ENCODE assay signal across 24 mouse cellular contexts in genomic region chr3:50901321-50901720, GRCm38 (mm10).
"Had no signal": no experiment of that assay in that cellular context is flagged by ENCODE, and none has a peak within 500 bp of the region (broad histone marks: within the 10 kb centered on the region; RNA-seq: fewer than 3 reads in every experiment).

No protein-coding gene starts in this region.

- H3K9me3 ChIP-seq: limb, embryonic 10.5 days; limb, embryonic 13.5 days; liver, embryonic 12.5 days; liver, embryonic 15.5 days; lung, embryonic 15.5 days; megakaryocyte, embryonic 14.5 days; midbrain, embryonic 10.5 days; midbrain, embryonic 13.5 days; neural tube, embryonic 12.5 days; neural tube, embryonic 15.5 days; stomach, embryonic 15.5 days had no signal

- H3K4me2 ChIP-seq: hindbrain, embryonic 14.5 days; limb, embryonic 13.5 days; liver, embryonic 12.5 days; liver, embryonic 15.5 days; lung, embryonic 15.5 days; midbrain, embryonic 13.5 days; neural tube, embryonic 12.5 days; neural tube, embryonic 15.5 days; stomach, embryonic 15.5 days had no signal

- ATAC-seq: hindbrain, postnatal 0 days; inflammation-experienced regulatory T-cells, adult 6 months; intestine, embryonic 16.5 days; liver, embryonic 12.5 days; midbrain, embryonic 13.5 days had no signal

- H3K36me3 ChIP-seq: limb, embryonic 10.5 days; limb, embryonic 13.5 days; liver, embryonic 12.5 days; liver, embryonic 15.5 days; lung, embryonic 15.5 days; midbrain, embryonic 10.5 days; midbrain, embryonic 13.5 days; neural tube, embryonic 12.5 days; neural tube, embryonic 15.5 days; stomach, embryonic 15.5 days had no signal

- H3K9ac ChIP-seq: hindbrain, embryonic 14.5 days; limb, embryonic 13.5 days; liver, embryonic 12.5 days; liver, embryonic 15.5 days; lung, embryonic 15.5 days; midbrain, embryonic 13.5 days; neural tube, embryonic 12.5 days; neural tube, embryonic 15.5 days; stomach, embryonic 15.5 days had no signal

- H3K4me3 ChIP-seq: limb, embryonic 10.5 days; limb, embryonic 13.5 days; liver, embryonic 12.5 days; liver, embryonic 15.5 days; lung, embryonic 15.5 days; megakaryocyte, embryonic 14.5 days; midbrain, embryonic 10.5 days; midbrain, embryonic 13.5 days; neural tube, embryonic 12.5 days; neural tube, embryonic 15.5 days; stomach, embryonic 15.5 days had no signal

- DNase-seq: liver; lung, adult 18-20 months; lung, postnatal 10 days; lung, postnatal 36 days; right cerebral cortex, adult 18-20 months; right cerebral cortex, postnatal 14 days; spleen, adult 18-20 months; thymus, adult 2 months; thymus, postnatal 25 days had no signal

- H3K27me3 ChIP-seq: limb, embryonic 13.5 days; lung, embryonic 15.5 days; megakaryocyte, embryonic 14.5 days; neural tube, embryonic 12.5 days; neural tube, embryonic 15.5 days; stomach, embryonic 15.5 days had no signal

- H3K27ac ChIP-seq: hindbrain, embryonic 14.5 days; hindbrain, postnatal 0 days; limb, embryonic 10.5 days; limb, embryonic 13.5 days; liver, embryonic 12.5 days; liver, embryonic 15.5 days; lung, embryonic 15.5 days; midbrain, embryonic 10.5 days; midbrain, embryonic 13.5 days; neural tube, embryonic 12.5 days; neural tube, embryonic 15.5 days; stomach, embryonic 15.5 days had no signal

- H3K4me1 ChIP-seq: liver, embryonic 15.5 days had no signal
